Mouse (Mus musculus): Measurements from ENCODE around the gene Olfr955. TPM values are rescaled to one million over a fixed set of nuclear protein-coding genes. Genes with fewer than 3 reads are reported as not detected.

The Olfr955 gene
- polyA plus RNA-seq (2012; rRNA removed), result not detected in 2 replicates

DNA sequence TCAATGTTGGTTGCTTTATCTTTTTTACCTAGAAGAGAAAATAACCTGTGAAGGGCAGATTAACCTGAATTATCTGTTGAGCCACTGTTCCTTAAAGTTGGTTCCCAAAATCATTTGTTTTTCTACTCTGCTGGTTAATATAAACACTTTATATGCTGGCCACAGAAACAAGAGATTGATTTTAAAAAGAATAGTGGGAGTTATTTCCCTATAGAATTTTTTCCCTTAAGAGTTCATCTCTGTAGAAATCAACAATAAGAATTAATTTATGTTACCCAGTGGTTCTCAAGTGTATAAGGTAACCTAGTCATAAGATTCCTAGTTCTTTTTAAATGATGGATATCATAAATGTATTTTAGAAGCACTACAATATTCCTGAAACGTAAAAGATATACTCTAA lies at the start of gene Olfr955:
Olfr955 (minus strand) TSS at position 101 of the 400 bp plus-strand sequence.

GRCm38 (mm10) chr9:39515531-39515930 lies 43.8 kb upstream of the Olfr955 start, which contains the start of gene Olfr957:
Gene Olfr957, minus strand, starts transcription at chr9:39515809.

DNA sequence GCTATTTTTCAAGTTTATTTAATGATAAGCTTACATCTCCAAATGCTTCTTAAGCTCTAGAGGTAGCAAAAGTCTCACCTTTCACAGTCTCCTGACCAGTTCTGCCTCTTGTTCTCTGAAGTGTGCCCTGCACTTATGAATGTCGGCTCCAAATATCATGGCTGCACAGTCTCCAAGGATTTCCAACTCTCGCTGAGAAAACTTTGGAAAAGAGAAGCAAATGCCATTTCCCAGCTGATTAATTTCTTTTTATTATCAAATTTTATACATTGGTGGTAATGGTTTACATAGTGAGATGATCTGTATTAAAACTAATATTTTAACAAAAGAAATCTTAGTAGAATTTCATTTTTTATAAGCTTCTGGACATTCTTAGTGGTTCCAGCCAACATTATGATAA lies 22.2 kb upstream of the Olfr955 start, which contains the start of gene Olfr44:
Olfr44 (minus strand) TSS at position 101 of the 400 bp plus-strand sequence.

GRCm38 (mm10) chr9:39456401-39456800 lies 15.3 kb downstream of the Olfr955 start, which contains the start of gene Olfr954:
Gene Olfr954, plus strand, starts transcription at chr9:39456701.

DNA sequence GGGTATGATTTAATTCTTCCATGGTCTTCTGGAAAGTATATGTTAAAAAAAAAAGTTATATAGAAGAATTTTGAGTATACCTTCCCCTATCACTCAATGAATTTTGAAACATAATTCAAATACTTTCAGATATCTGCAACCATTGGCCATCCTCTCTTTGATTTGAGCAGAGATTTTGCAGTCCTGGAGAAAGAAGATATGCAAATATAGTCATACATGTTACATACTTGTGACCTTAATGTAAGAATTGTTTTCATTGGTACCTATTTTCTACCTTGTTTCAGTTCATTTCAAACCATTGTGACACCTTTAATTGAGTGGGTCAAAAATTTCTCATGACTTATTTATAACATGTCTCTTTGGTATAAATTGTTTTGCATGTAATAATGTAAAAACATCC lies 44.7 kb downstream of the Olfr955 start, which contains the start of gene Olfr952:
Olfr952 (minus strand) TSS at position 101 of the 400 bp plus-strand sequence.

Other genes with a start within 250 kb of the Olfr955 start
- gene Olfr1537, start 221.9 kb downstream of the Olfr955 start, polyA plus RNA-seq (2012; rRNA removed), result not detected in 2 replicates
- not detected in 2 replicates for gene Olfr945, start 195.1 kb downstream of the Olfr955 start, polyA plus RNA-seq (2012; rRNA removed)
- gene Olfr948, start 145.9 kb downstream of the Olfr955 start, polyA plus RNA-seq (2012; rRNA removed), result not detected in 2 replicates
- not detected in 2 replicates for gene Olfr951, start 84.5 kb downstream of the Olfr955 start, polyA plus RNA-seq (2012; rRNA removed)
- not detected in 2 replicates for gene Olfr952, start 44.8 kb downstream of the Olfr955 start, polyA plus RNA-seq (2012; rRNA removed)
- not detected in 2 replicates for gene Olfr954, start 15.2 kb downstream of the Olfr955 start, polyA plus RNA-seq (2012; rRNA removed)
- not detected in 2 replicates for gene Olfr44, start 22.1 kb upstream of the Olfr955 start, polyA plus RNA-seq (2012; rRNA removed)
- not detected in 2 replicates for gene Olfr957, start 43.9 kb upstream of the Olfr955 start, polyA plus RNA-seq (2012; rRNA removed)
- gene Olfr958, start 82.1 kb upstream of the Olfr955 start, polyA plus RNA-seq (2012; rRNA removed), result not detected in 2 replicates
- not detected in 2 replicates for gene Olfr959, start 103.6 kb upstream of the Olfr955 start, polyA plus RNA-seq (2012; rRNA removed)
- 1.2 and 2.3 TPM in 2 replicates for gene AW551984, start 132.5 kb upstream of the Olfr955 start, polyA plus RNA-seq (2012; rRNA removed)
- gene Olfr148, start 138.7 kb upstream of the Olfr955 start, polyA plus RNA-seq (2012; rRNA removed), result not detected in 2 replicates
- gene Olfr960, start 149.4 kb upstream of the Olfr955 start, polyA plus RNA-seq (2012; rRNA removed), result not detected in 2 replicates
- gene Olfr961, start 173.1 kb upstream of the Olfr955 start, polyA plus RNA-seq (2012; rRNA removed), result not detected in 2 replicates
- gene Olfr963, start 195.3 kb upstream of the Olfr955 start, polyA plus RNA-seq (2012; rRNA removed), result not detected in 2 replicates
- not detected in 2 replicates for gene Olfr149, start 235.2 kb upstream of the Olfr955 start, polyA plus RNA-seq (2012; rRNA removed)
- not detected in 2 replicates for gene Olfr965, start 239.4 kb upstream of the Olfr955 start, polyA plus RNA-seq (2012; rRNA removed)

All from liver, embryonic 14 days (tissue).